Mouse (Mus musculus) heart, postnatal 0 days (tissue): Measurements from ENCODE around the gene Aspdh.

Experiments used
- CTCF ChIP-seq: IDR thresholded peaks from 2 replicates; pipeline ENCODE4 v1.5.1; 2016; ENCODE audit warnings: antibody characterized with exemption, control low read depth, low read depth
- EP300 ChIP-seq: IDR thresholded peaks from 2 replicates; pipeline ENCODE4 v1.6.1; 2016; ENCODE audit warnings: antibody characterized with exemption, low read depth

GRCm38 (mm10) chr7:44441180-44441579, 24.0 kb upstream of the Aspdh start:
- no peak for TF ChIP-seq CTCF
- TF ChIP-seq EP300, result no peak
